Mouse (Mus musculus) CD4-positive, CD25-positive, alpha-beta regulatory T cell, adult 4 months (primary cell): ENCODE data around the gene Nup188. TPM values are rescaled to one million over a fixed set of nuclear protein-coding genes. Genes with fewer than 3 reads are reported as not detected.
A peak's percentile ranks its signal among the peaks of the same experiment; 100 is the strongest.

Experiments used
- ATAC-seq: one replicate; pipeline ENCODE4 v1.8.0; 2017
- polyA plus RNA-seq, 2 experiments: library from polyadenylated mRNA; unstranded; fragments of 100-300 nt; shearing (Covaris generic); gene quantifications; one replicate each; pipeline ENCODE4 v1.2.1; 2017

Gene Nup188
- polyA plus RNA-seq, 2 experiments from 2014 or later, result 23.3 to 44.4 TPM

- ATAC-seq, result peak; percentile 20
Measured at GRCm38 (mm10) chr2:30285416-30286181, 598 bp upstream of the Nup188 start.

- ATAC-seq, result no peak
Measured at GRCm38 (mm10) chr2:30287027-30287373, 803 bp downstream of the Nup188 start.

DNA sequence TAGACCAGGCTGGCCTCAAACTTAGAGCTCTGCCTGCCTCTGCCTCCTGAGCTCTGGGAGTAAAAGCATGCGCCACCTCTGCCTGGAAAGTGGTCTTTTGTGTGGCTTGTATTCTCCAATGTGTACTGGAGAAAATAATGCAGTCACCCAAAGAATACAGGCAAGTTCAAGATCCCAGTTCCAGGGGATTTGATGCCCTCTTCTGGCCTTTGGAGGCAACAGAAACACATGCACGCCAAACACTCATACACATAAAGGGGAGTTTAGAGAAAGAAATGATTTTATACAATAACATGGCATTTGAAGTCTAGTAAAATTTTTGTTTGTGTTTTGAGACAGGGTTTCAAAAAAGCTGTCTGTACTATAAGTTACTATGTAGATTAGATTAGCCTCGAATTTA, 13.3 kb downstream of the Nup188 start:
- ATAC-seq, result no peak

GRCm38 (mm10) chr2:30299966-30300365, 13.8 kb downstream of the Nup188 start:
- no peak for ATAC-seq

- ATAC-seq, result no peak
Measured at GRCm38 (mm10) chr2:30306087-30306486, 19.9 kb downstream of the Nup188 start.

DNA sequence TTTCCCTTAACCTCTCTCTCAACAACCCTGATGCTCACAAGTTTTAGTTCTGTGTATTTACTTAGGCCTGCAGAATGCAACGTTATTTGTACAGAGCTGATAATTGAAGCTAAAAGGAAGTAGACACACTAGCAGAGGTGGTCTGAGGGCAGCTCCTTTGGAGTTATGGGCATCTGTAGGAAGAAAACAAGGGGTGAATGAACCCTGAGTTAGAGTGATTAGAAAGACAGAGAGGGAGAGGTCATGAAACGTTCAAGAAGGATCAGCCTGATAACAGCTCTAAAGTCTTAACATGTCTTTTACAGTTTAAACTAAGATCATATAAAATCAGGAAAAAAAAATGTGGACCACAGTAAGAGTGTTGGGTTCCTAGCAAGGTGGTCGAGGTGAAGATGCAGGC, 23.2 kb downstream of the Nup188 start:
- no peak for ATAC-seq

- ATAC-seq, result no peak
Measured at GRCm38 (mm10) chr2:30311481-30311880, 25.3 kb downstream of the Nup188 start.

- ATAC-seq, result no peak
Measured at GRCm38 (mm10) chr2:30316136-30316535, 29.9 kb downstream of the Nup188 start.

DNA sequence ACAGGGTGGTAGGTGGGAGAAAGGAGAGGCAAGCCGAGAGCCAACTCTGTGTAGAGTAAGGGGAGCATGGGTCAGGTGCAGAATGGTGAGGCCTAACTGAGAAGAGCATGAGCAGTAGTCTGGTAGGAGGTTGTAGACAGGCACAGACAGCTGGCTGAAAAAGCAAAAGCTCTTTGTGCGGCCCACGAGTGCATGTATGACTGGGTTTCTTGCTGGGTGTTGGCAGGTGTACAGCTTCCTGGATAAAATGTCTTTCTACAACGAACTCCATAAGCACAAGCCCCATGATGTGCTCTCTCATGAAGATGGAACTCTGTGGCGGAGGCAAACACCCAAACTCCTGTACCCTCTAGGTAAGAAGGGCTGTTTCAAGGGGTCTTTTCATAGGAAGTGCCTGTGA, 30.8 kb downstream of the Nup188 start:
- ATAC-seq, result no peak

DNA sequence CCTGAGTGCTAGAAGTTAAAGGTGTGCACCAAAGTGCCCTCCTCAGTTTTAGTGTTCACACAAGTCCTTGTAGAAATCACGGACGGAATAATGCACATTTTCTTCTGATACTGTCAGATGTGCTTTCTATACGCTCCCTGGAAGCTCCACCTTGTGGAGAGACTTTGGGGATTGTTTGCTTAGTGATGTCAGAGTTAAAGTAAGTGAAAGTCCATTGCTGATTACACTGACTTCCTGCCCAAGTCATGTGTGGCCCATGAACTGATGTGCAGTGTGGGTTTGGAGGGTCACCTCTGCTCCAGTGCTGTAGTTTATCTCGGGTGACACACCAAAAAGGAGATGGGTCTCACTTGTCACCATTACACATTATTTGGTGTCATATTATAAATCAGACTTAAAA, 33.1 kb downstream of the Nup188 start:
- ATAC-seq, result no peak

DNA sequence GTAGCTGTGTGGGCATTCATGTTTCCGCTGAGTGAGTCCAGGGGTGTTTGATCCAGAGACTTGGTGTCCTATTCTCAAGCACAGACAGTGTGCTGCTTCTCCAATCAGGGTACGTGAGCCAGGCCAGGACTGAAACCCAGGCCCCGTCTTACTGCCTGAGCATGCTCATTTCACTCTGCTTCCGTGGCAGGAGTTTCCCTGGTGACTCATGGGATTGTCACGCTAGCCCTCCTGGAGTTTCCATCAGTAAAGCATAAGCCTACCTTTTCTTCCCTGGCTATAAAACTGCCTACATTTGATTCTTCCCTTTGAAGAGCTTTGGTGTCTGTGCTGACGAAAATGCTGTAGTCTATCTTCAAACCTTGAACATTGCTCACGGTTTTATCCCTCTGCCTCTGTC, 36.9 kb downstream of the Nup188 start:
- ATAC-seq, result no peak

- ATAC-seq, result no peak
Measured at GRCm38 (mm10) chr2:30325296-30325695, 39.1 kb downstream of the Nup188 start.

DNA sequence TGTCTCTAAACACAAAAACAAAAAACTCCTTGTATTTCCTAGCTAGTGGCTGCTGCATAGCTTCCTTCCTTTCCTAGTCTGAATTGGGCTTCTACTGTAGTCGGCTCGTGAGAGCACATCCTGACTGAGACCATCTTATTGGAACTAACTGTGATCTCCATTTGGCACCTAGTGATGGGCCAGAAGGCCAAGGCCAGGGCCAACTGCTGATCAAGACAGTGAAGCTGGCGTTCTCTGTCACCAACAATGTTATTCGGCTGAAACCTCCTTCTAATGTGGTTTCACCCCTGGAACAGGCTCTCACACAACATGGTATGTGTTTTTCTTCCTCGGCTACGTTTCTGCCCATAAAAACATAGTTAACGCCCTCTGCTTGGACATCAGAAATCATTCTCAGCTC, 41.1 kb downstream of the Nup188 start:
- ATAC-seq, result no peak

GRCm38 (mm10) chr2:30328791-30329190, 42.6 kb downstream of the Nup188 start:
- no peak for ATAC-seq

DNA sequence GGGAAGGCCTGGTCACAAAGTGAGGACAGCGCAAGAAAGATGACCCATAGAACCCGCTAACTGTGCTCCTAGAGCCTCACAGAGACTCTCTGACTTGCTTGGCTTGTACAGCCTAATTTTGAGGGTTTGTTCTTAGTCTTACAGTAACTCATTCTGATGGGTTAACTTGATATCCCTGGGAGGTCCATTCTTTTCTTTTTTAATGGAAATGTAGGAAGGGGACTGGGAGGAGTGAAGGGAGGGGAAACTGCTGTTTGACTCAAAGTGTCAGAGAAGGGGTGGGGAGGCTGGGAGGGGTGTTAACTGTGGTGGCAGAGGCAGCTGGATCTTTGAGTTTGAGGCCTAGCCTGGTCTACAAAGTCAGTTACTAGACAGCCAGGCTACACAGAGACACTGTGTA, 49.1 kb downstream of the Nup188 start:
- no peak for ATAC-seq

DNA sequence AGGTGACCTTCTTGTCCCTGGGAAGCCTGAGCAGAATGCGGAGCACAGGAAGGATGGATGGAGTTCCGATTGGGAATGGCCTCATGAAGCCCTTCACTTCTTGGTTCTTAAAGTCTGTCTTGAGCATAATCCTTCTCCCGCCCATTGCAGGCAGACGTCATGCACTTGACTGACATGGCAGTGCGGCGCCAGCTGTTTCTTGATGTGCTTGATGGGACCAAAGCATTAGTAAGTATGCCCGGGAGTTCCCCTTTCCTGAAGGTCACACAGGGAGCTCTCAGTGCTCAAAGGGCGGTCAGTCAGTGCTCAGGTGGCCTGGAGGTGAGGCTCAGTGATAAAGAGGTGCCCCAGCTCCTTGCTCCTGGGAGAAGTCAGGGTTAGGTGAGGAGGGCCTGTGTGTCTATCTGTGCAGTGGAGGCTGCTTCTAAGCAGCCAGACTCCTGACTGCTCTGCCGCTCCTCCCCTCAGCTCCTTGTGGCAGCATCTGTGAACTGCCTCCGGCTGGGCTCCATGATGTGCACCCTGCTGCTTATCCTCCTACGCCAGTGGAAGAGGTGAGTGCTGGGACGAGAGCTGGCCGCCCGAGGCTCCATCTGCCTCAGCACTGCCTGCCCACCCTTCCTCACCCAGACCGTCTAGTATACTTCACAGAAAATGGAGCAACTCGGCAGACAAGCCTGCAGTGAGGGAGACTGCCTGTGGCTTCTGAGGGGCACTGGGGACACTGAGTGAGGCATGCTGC, 50.1 kb downstream of the Nup188 start:
- no peak for ATAC-seq

DNA sequence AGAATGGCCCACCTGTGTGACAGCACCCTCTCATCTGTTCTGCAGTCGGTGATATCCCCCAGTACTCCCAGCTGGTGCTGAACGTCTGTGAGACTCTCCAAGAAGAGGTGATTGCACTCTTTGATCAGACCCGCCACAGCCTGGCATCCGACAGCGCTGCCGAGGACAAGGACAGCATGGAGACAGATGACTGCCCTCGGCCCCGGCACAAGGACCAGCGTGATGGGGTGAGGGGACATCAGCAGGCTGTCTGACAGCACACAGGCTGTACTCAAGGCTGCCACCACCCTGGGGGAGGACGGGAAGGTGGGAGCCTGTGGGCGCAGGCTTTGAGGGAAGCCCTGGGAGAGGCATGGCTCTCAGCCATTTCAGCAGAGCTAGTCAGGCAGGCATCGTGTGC, 51.0 kb downstream of the Nup188 start:
- ATAC-seq, result no peak

- no peak for ATAC-seq
Measured at GRCm38 (mm10) chr2:30342061-30342460, 55.9 kb downstream of the Nup188 start.

DNA sequence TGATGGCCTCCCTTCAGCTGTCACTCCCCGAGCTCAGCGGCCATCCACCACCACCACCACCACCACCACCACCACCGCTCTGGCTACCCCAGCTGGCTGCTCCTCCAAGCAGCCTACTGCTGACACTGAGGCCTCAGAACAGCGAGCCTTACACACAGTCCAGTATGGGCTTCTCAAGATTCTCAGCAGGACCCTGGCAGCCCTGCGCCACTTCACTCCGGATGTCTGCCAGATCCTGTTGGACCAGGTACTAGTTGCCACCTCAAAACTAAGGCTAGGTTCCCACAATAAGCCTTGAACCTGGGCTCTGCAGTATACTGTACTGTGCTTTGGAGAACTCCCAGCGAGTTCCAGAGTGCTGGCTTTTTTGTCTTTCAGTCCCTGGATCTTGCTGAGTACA, 56.3 kb downstream of the Nup188 start:
- no peak for ATAC-seq

- ATAC-seq, result no peak
Measured at GRCm38 (mm10) chr2:30343601-30344137, 57.5 kb downstream of the Nup188 start.

GRCm38 (mm10) chr2:30345971-30346676, 59.9 kb downstream of the Nup188 start:
- no peak for ATAC-seq

DNA sequence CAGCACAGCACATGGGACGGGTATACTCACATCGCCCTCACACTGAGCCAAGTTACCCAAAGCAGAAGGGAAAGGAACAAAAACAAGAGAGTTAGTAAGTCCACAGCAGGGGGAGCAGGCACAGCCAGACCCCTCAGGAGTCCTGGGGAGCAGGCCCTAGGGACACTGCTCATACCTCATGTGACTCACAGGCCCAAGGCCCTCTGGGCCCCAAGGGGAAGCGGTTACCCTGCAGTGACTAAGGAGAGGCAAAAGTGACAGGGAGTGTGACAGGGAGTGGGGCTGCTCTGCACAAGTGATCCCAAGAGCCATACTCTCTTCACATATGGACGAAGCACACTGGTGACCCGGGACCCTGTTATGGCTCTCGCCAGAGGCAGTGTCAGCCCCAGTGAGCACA, 63.0 kb downstream of the Nup188 start:
- ATAC-seq, result no peak

DNA sequence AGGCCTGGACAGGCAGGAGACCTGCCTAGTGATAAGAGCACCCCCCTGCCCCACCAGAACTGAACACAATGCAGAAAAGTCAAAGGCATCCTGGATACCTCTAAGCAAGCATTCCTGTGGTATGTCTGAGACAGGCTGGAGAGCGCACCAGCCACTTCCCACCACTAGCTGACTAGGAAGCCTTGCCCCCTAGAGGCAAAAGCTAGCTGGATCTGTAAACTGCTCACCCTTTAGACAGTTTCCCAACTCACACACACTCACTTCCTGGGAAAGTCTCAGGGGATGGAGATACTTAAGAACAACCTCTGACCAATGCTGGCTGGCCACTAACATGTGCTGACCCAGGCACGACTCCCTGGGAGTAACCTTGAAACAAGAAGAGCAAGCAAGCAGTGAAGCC, 65.0 kb downstream of the Nup188 start:
- ATAC-seq, result no peak

DNA sequence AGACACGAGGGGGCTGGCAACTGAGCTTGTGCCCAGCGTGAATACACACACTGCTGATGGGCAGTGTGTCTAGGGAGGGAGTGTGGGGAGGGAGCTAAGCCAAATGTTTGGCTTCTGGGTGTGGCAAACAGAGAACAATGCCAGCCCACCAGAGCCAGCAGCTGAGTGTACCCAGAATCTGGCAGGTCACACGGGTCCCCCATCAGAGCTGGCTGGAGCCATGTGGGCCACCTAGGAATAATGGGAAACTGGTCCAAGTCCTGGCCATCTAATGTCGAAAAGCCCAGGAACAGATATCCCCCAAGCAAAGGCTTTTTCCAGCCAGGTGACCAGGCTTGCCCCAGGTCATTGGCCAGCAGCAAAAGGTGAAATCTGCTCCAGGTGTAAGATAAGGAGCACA, 69.7 kb downstream of the Nup188 start:
- ATAC-seq, result no peak
